Mouse (Mus musculus): ENCODE data around the gene Tor1a.
A peak's percentile ranks its signal among the peaks of the same experiment; 100 is the strongest.
"Not testable (repeated sequence)": the region's sequence is repeated elsewhere in the genome, so short reads cannot be mapped to it uniquely, and the experiment has no call there.

The Tor1a gene

DNA sequence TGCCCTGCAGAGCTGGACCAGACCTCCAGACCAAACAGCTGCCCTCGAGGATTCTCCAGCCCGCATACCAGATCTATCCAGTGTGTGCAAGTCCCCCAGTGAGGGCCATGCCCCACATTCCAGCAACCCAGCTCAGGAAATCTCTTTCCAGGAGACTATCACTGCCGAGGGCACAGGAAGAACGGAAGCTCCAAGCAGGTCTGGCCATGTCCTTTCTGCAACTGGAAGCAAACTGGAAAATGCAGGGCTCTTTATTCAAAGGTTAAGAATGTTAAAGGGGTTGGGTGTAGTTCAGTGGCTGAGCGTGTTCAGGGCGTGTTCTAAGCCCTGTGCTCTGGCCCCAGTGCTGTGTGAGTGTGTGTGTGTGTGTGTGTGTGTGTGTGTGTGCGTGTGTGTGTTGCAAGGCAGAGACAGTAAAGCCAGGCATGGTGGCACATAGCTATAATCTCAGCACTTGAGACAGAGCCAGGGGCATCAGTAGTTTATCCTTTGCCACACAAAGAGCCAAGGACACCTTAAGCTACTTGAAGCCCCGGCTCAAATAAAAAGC is 48.9 kb downstream of the Tor1a start:
- DNase-seq (ENCODE audit: low spot score), result no peak

DNA sequence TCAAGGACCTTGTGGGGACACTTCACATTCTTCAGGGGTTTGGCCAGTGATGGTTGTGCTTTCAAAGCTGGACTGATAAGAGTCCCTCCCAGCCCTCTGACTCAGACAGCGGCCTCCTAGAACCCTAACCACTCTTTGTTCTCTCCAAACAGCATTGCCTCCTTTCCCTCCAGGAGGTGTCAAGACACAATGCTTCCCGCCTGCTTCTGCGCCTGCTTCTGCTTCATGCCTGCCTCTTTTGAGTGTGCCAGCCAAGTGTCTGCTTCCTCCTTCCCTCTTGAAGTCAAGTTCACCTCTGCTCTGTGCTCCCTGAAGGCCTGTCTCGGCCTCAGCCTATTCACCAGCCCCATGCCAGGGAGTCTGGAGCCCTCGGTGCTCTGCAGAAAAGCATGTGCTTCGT is 49.6 kb downstream of the Tor1a start:
- no peak for DNase-seq (ENCODE audit: low spot score)

DNA sequence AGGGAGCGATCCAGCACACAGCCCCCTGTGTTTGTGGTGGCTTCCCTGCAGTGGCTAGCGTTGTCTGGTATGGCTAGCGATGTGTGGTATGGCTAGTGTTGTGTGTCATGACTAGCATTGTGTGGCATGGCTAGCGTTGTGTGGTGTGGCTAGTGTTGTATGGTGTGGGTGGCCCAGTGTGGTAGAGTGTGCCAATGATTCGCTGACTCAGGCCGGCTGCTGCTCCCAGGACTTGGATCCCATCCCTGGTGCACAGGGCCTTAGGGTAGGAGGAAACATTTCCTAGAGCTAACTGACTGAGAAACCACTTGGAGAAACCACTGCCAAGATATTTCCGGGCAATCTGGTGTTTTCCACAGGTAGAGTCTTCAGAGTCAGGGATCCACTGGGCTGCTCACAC is 50.1 kb downstream of the Tor1a start:
- DNase-seq (ENCODE audit: low spot score), result no peak

DNA sequence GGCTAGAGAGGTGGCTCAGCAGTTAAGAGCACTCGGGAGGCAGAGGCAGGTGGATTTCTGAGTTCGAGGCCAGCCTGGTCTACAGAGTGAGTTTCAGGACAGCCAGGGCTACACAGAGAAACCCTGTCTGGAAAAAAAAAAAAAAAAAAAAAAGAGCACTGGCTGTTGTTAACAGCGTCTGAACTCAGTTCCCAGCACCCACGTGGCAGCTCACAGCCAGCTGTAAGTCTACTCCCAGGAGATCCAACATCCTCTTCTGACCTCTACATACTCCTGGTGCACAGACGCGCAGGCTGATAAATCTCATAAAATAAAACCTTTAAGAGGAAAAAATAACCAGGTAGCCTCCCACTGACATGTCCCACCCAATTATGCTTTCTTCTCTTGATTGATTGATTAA is 51.8 kb downstream of the Tor1a start:
- not testable (repeated sequence) for DNase-seq (ENCODE audit: low spot score)

DNA sequence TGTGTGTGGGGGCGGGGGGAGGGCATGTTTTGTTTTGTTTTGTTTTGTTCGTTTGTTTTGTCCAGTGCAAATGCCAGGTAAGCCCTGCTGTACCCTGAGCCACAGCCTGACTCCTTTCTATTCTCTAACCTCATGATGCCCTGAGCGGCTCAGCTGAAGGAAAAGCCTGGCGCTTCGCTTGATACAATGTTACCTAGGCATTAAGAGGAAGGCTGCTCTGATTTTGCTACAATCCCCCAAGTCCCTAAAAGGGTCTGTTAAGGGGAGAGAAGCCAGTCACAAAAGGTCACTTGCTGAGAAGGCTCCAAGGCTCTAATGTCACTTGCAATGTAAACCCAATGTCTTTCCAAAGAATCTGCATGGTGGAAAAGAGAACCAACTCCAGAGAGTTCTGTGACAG is 52.4 kb downstream of the Tor1a start:
- no peak for DNase-seq (ENCODE audit: low spot score)

DNA sequence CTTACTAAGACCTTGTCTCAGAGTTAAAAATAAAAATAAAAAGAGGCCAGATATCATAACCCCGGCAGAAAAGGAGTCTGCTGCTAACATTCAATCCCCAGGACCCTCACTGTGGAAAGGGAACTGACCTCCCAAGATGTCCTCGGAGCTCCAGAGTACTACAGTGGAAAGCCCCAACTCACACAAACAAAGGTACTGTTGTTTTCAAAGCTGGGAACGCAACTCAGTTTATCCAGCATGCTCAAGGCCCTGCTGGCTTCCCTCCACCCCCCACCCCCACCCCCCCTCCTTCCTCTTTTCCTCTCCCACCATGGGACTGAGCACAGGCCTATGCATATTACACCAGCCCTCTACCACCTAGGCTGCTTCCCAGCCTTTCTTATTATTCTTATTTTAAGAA is 52.9 kb downstream of the Tor1a start:
- no peak for DNase-seq (ENCODE audit: low spot score)

DNA sequence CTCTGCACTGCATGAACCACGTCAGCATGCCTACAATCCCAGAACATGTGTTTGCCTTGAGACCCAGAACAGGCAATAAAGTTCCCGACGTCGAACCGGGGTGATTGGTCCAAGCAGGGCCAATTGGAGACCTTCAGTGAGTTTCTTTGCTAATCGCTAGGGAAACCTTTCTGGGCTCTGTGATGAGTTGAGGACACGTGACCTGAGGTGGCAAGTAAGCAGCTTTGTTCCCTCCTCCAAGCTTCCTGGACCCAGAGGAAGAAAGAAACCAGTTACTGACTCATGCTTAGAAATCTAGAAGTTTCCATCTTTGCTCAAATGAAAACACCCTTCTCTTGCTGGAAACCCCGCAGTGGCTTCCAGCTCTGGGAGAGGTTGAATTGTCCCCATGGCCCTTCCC is 54.7 kb downstream of the Tor1a start:
- DNase-seq (ENCODE audit: low spot score), result no peak

DNA sequence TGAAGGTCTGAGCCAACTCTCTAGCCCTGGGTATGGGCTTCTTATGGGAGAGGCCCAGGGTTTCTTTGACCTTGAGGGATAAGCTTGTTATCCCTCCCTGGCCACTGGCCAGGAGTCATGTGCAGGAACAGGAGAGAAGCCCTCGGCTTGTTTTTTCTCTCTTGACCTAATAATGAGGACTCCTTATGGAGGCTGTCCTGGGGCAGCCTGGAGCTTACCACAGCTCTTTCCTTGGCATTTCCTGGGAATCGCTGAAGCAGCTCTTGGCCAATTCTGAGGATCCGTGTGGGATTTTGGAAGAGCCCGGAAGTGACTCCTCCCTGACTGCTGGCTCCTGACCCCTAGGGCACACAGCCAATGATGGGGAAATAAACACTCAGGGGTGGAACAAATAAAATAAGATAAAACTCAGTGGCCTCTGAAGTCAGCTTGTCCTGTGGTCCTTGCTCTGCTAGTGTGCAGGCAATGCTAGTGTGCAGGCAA is 55.4 kb downstream of the Tor1a start:
- DNase-seq (ENCODE audit: low spot score), result peak; percentile 84

Data from lung, postnatal 25 days (tissue).